Mouse (Mus musculus) R1 (cell line): Measurements from ENCODE around the gene Lmo4.

Experiments used
- DNase-seq: peaks from one replicate; pipeline ENCODE4 v3.0.0-alpha.2; 2018; ENCODE audit warnings: low read depth, low spot score

Lmo4 gene

DNA sequence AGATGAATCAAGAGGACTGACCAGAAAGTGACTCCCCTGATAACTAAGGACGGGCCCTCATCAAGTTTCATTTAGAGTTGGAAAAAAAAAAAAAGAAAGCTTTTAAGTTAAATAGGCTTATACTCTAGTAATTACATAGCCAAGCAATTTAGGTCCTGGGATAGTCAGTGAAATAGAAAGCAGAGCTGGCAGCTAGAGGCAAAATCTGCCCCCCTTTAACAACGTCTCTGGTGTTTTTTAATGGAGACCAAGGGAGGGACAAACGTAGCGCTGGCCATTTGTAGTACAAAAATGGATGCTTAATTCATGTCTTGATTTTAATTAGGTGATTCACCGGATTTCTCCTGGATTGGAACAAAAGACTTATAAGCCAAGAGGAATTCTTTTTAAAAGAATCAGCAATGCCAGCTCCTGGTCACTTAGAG, 1.0 kb downstream of the Lmo4 start:
- no peak for DNase-seq

DNA sequence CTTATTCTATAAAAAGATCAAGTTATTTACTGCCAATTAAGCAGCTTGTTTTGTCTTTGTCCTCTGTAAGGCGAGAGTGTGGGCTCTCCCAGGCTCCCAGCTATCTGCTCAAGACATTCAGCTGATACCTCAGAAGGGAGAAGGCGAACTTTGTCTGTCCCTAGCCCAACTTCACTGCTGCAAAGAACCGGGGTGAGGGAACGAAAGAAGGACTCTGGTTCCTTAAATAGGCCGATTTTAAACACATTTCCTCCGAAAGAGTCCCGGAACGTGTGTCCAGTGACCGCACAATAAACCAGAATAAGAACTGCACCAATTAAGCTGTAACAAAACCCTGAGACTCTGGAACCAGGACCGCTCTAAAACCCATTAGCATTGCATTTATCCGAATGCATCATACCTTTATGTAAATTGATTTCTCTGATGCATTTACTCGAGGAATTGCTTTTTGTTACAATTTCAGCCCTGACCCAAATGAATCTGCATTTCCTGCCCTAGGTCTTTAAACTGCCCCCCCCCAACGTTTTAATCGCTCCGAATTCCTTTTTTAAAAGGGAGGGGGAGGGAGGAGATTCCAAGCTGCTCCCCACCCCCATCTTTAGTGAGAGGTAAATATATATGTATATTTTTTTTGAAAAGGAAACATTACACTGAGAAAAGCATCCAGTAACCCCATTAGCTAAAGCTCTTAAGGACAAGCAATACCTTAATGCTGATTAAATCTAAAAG, 1.6 kb downstream of the Lmo4 start:
- peak; percentile 35 for DNase-seq

DNA sequence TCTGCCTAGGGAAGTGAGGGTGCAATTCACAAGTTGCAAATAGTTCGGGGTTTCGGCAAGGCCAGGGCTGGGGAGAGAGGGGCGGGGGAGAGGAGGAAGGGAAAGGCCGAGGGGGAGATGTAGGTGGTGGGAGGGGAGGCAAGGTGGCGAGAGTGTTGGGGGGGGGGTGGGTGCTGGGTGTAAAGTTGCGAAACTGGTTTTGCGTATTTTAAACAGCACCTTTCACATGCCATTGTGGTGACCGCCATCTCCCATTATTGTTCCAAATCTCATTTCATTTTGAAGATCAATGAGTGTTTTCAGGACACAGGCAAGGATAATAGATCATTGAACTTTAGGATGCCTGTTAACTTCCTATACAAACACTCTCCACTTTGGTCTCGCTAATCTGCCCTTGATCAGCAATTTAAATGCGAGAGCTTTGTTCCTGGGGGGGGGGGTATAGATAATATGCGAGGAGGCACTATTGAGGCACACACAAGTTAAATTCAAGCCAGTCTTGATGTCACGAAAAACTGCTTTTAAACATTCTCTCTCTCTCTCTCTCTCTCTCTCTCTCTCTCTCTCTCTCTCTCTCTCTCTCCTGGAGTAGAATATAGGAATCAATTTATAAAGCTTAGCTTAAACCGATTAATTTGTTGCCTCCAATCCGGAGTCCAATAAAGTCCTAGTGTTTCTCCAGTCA, 2.3 kb downstream of the Lmo4 start:
- DNase-seq = no peak

DNA sequence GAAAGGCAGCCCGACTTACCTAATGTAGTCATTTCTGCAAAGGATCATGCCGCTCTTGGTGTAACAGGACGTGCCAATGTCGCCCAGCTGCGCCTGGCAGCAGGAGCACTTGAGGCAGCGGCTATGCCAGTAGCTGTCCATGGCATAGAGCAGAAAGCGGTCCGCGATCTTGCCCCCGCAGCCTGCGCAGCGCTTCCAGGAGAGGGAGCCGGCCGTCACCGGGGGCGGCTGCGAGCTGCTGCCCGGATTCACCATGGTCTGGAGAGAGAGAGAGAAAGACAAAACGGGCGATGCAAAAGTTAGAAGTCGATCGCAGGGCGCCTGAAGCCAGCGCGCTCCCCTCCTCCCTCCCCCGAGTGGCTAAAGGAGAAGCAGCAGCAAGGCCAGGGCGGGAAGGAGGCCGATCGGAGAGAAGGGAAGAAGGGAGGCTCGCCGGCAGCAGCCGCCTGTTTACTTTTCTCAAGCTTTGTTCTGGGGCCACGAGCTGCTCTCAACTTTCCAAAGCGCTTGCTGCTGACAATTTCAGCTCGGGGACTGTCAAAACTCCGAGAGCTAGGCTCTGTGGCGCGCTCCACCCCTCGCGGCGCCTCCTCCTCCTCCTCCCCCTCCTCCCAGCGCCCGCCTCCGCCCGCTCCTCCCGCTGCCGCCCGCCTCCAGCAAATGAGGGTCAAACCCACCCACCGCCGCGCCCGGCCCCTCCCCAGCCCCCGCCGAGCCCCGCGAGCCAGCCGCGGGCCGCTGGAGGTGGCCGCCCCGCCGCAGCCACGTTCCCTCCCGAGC, 3.0 kb downstream of the Lmo4 start:
- peak; percentile 88 for DNase-seq

DNA sequence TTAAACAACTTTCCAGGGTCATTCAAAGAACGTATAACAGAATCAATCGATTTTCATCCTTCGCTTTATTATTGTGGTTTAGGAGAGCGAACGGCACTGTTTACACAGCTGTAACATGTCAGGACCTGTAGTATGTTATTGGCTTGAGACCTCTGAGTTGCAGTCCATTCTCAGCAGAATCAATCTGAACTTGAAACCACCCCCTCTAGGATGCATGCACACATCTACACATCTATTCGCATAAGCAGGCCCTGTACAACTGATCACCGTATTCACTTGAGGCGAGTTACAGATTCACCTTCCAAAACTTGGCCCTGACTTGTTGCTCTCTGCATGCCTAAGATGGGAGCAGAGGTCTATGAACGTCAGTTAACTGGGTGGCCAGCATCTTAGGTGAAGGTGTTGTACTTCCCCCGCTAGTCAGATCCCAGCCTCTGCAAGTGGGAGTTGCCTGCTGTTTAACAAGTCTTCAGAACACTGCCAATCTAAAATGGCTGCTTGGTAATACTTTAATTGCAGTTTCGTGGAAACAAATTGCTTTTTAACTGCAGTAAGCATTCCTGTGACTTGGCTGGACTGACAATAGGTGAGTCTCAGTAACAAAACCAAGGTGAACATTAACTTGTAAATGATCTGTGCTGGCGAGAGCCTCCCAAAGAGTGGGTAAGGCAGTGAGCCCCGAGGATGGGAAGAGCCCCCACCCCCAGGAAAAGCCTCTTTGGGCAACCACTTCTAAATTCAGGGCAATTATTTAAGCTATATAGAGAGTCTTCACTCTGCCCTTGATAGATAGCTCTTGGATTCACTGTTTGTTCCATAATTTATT, 19.5 kb downstream of the Lmo4 start:
- no peak for DNase-seq

DNA sequence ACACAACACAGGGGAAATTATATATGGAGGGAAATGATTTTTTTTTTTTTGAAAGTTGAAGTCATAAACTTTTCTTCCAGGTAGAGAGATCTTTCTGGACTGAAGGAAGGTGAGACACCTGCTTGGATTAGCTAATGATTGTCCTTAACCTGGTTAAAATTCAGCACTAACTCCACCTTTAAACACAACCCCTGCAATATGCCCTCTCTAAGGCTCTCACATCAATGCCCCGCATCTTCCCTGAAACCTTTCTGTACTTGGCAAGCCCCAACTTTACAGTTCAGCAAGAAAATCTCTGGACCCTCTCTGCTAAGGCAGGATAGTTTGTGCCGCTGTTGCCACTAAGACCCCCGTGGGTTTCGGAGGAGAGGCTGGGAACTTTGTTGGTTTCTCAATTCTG, 20.1 kb downstream of the Lmo4 start:
- DNase-seq = no peak

DNA sequence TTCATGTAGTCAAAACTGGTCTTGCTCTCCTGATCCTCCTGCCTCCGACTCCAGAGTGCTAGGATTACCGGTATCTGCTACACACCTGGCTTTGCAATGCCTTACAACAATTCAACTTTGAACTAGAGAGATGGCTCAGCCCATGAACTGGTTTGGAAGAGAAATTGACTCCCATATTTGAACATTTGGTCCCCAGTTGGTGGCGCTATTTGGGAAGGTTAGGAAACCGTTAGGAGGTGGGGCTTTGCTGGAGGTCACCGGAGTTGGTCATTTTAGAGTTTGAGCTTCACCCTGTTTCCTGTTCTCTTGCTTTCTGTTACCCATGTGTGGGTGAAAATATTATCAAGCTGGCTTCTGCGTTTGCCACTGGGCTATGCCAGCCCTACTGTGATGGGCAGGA, 22.8 kb downstream of the Lmo4 start:
- DNase-seq = peak; percentile 51

DNA sequence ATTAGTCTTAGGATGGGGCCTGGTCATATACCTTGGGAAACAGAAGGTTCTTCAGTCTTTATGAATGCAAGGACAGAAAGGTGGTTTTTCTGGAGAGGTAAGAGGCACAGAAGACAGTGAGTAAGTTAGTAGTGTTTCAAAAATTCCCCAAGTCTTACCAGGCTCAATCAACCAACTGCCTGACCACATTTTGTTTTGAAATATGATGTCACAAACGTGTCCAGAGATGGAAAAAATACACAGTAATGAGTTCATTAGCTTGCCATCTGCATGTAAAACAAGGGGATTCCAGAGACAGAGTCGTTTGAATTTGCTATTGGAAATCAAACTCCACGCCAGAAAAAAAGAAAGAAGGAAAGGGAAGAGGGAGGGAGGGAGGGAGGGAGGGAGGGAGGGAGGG, 26.1 kb downstream of the Lmo4 start:
- DNase-seq = no peak

DNA sequence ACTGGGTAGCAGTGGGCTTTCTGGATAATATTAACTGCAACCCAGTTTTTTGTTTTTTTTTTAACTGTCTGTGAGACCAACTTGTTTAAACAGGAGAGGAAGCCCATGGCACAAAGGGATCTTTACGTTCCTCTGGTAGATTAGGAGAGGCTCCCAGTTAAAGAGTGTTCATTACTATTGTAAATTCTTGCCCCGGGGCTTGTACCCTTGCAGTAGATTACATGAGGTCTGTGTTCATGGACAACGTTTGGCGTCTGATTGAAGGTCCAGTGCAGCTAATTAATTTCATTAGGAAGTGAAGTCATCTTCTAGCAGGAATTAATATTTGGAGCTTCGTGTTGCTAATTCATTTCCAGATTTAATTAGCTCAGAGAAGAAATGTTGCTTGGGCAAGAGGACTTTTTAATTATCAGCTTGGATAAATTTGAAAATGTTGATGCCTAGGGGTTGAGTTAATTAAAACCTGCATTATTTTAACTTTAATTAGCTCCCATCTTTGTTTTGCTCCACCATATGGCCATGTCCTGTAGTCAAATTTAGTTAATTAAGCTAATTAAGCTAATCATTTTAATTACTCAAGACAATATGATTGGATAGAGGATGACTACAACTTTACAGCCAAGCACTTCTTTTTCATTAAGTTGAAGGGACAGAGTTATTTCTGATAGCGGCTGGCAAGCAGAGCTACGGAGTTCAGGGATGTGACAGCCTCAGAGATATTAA, 31.0 kb downstream of the Lmo4 start:
- DNase-seq = no peak

DNA sequence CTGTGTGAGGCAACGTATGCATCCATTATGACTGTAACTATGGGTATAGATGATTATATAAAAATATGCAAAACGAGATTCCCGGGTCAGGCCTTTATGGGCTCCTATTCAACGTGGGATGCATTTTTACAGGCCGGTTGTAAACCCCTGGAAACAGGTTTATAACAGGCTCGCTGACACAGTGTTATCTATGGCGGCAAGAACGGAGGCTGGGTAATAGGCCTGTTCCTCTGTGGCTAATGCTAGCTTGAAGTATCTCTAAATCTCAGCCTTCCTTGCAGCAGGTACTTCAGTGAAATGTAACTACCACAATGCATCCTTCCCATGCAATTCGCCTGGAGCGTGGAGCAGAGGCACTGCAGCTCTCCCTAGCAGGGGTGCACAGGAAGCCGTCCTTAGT, 31.9 kb downstream of the Lmo4 start:
- no peak for DNase-seq

DNA sequence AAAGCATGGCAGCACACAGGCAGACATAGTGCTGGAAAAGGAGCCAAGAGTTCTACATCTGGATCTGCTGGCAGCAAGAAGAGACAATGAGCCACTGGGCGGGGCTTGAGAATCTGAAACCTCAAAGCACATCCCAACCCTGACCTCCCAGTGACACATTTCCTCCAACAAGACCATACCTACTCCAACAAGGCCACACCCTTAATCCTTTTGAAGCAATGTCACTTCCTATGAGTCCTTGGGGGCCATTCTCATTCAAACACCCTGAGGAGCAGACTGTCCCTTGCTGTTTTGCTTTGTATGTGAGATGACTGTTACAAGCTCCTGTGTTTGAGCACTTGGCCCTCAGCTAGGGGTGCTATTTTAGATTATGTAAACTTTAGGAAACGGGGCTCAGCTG, 33.3 kb downstream of the Lmo4 start:
- DNase-seq = peak; percentile 97

DNA sequence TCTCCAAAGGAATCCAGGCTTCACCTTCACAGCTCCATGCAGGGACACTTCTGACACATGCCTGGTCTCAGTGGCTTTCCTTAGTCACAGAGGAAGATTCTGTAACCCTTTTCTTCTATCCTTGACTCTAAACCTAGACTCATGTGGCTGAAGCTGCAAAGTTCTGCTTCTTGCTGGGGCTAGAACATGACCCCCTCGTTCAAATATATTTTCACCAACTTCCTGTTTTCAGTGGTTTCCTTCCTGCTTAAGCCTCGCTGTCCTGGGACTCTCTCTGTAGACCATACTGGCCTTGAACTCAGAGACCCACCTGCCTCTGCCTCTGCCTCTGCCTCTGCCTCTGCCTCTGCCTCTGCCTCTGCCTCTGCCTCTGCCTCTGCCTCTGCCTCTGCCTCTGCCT, 34.5 kb downstream of the Lmo4 start:
- DNase-seq = no peak

DNA sequence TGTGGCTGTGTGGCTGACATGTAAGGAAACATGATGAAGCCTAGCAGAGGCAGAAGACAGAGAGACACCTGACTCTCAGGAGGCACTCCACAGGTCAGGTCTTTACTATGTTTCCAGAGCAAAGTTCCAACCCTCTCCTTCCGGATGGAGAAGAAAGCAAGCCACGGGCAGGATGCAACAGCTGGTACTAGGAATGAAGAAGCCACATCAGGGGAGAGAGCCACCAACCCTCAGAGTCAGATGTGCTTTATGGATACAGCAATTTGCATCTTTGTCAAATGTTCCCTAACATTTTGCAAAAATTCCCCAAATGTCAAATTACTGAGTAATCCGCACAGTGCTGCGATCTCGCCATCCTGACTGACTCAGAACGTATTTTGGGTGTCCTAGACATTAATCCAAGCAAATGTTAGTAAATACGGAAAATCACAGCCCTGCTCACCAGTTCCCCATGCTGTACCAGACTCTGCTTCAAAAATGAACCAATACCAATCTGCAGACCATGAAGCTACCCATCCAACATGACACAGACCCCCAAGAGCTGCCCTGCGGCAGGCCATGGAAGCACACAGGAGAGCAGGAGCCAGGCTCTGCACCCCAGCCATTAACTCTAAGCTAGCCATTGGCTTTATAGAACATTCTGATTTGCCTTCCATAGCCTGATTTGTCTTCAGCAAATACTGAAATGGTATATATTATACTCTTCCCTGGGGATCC, 38.4 kb downstream of the Lmo4 start:
- DNase-seq = no peak

DNA sequence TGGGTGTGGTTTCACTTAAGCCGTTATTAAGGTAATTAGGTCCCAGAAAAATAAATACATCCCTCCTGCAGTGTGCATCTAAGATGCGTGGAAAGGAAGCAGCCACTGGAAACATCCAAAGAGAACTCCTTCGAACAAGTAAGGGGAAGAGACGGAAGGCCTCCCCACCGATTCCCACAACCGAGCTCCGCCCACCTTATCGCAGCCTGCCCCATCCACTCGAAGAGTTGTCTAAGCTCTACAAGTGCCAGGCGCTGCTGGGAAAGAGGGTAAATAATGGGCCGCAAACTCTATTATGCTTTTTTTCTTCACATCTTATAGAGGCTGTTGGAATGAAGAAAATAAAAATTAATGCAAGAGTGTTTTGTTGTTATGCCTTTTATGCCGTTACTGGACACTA, 39.6 kb downstream of the Lmo4 start:
- DNase-seq = no peak

DNA sequence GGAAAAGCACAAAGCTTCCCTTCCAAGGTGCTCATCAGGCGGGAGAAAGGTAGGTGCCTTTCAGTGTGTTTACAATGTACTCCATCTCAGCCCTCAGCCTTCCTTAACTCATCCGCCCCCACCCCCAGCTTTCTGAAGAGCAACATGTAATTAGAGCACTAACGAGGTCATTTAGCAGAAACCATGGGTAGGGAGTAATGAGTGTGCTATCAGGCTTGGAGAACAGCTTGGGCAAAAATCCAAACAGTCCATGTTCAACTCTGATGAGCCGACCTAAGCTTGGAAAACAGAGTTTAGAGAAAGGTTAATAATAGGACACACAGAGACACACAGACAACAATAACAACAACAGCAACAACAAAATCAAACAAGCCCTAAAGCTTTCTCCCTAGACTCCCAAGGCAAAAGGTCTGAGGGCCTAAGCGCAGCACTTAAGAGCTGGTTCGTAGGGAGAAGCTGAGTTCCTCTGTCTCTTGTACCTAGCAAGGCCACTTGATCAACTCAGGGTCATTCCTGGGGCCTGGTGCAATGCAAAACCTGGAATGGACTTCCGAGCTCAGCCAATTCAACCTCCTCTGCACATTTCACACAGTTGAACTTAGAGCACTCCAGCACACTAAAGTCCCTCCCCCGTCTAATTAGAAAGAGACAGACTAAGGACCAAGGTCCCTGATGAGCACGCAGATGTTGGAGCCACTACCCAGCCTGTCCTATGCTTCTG, 40.2 kb downstream of the Lmo4 start:
- peak; percentile 86 for DNase-seq

DNA sequence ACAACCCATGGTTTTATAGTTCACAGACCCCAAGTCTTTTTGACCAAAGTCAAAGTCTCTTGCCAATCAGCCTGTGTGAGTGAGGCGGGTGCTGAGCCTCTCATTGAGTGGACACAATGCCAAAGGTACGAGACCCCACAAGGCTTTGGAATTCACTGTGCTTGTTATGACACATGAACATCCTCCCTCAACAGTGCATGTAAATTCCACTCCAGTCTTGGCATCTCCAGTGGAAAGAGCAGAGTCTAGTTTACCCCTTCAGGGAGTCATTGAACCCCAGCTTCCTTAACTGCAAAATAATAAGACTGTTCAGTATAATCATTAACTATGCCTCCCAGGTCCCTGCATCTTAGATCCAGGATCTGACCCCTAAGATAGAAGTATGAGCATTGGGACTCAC, 41.3 kb downstream of the Lmo4 start:
- DNase-seq = no peak

DNA sequence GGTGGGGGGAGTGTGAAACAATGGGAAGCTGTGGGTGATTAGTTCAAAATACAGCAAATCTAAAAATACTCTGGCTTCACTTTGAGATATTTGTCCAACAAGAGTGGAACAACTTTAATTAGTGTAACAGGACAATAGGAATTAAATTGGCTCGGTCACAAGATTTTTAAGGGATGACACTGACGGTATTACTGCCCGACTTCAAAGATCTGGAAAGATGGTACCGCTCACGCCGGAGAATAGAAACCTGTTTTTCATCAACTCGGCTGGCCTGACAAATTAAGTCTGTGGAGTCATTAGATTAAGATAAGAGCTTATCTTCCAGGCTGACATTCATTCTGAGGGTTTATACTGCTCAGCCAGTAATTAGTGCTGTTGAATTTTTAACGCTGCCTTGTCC, 42.9 kb downstream of the Lmo4 start:
- DNase-seq = no peak

DNA sequence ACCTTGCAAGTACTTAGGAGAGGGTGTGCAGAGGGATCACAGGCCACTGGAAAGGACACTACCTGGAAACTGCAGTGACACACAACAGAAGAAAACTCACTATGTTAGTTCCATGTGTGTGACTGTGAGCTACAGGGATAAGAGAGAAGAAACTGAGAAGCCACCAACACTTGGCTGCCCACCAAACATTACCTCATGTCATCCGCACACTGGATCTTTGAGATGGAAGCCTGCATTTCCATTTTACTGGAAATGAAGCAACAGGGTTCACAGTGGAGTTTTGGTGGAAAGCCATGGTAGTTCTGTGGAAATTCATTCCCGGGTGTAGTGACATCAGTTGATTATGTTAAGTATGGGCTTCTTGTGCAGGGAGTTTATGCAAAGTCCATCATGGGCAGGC, 43.8 kb downstream of the Lmo4 start:
- DNase-seq = no peak

DNA sequence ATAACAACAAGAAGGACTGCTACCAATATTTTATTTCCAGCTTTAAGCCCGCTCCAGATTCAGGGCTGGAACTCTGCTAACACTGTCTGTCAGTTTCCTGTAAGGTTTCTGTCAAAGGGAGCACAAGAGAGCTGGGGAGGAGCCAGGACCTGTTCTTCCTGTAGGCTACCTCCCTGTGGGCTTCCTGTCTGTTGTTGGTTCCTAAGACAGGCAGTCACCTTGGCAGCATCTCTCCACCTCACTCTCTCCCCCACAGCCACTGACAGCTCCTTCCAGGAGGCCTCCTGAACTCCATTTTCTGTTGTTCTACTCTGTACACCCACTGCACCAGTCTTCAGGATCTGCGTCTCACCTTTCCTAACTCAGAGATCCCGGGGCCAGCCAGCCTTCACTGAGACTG, 49.3 kb downstream of the Lmo4 start:
- peak; percentile 19 for DNase-seq

DNA sequence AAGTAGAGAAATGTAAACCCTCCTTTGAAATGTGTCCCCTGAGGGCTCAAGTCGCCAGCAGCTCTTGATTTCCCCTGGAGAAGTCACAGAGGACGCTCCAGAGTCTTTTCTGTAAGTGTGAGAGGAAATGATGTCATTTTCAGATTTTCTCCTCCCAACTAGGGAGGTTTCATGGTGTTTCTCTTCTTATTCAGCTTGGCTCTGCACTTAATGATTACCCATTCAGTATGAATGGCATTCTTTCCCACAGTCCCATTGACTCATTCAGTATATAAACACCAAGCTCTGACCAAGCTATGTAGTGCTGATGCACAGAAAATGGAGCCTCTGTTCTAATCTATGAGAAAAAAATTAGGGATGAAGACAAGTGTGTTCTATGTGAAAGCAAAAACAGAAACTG, 51.6 kb downstream of the Lmo4 start:
- no peak for DNase-seq
